Mouse (Mus musculus): ENCODE measurements at regions not wholly inside any gene's neighbourhood (a gene's known extent, or its start where the extent isn't known, plus 50 kb on each side); places are given as distances from the start of the nearest gene placed in this dataset.

DNA sequence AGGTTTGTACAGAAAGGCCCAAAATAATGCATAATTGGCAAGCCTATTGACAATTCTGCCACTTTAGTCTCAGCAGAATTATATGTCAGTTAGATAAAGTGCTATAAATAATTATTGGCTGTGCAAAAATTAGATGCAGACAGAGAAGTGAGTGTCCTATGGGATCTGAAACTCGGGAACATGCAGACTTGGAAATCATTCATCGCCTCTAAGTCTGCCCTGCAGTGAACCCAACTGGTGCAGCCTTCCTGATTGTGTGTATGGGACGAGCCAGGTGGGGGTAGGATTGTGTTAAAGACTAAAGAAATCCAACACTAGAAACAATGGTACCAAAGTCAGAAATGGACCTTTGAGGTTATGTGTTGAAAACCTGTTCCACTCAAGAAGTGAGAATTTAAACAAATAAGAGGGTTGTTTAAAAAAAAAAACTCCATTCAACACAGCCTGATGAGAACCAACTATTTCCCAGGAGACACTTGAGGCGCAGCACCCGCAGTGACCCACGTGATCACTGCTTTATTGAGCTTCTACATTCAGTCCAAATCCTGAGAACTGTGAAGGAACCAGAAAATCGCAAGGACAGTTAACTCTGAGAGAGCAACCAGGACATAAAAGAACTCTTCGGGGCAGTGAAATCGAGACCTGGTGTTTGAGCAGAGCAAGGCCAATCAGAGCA lies 57.4 kb upstream of the Acsl1 start:
- no peak for DNase-seq (ENCODE audit: low read depth)

DNA sequence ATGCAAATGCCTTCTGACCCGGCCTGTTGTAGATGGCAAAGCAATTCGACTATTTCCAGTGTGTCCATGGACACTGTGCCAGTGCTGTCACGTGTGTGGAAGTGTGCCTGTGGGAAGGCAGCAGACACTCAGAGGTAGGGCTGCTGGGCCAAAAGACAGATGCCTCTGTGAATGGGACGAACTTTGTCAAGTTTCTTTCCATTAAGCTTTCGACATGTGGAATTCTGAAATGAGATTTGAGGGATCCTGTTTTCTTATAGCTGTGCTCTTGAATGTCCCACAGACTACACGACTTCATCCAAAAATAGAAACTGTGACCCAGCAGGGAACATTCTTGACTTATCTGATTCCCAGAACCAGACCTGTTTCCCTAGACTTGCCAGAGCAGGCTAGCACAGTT lies 56.0 kb upstream of the Acsl1 start:
- DNase-seq (ENCODE audit: low read depth) = no peak

- no peak for DNase-seq (ENCODE audit: low read depth)
Measured at GRCm38 (mm10) chr8:46419402-46419801, 51.4 kb upstream of the Acsl1 start.

- no peak for DNase-seq (ENCODE audit: low read depth)
Measured at GRCm38 (mm10) chr8:46420476-46420875, 50.4 kb upstream of the Acsl1 start.
